Mouse (Mus musculus): ENCODE results near the gene 1110059E24Rik. TPM values are rescaled to one million over a fixed set of nuclear protein-coding genes. Genes with fewer than 3 reads are reported as not detected.
A peak's percentile ranks its signal among the peaks of the same experiment; 100 is the strongest.

1110059E24Rik gene
- polyA plus RNA-seq, 1 experiment from 2014 or later = 47.4 TPM

DNA sequence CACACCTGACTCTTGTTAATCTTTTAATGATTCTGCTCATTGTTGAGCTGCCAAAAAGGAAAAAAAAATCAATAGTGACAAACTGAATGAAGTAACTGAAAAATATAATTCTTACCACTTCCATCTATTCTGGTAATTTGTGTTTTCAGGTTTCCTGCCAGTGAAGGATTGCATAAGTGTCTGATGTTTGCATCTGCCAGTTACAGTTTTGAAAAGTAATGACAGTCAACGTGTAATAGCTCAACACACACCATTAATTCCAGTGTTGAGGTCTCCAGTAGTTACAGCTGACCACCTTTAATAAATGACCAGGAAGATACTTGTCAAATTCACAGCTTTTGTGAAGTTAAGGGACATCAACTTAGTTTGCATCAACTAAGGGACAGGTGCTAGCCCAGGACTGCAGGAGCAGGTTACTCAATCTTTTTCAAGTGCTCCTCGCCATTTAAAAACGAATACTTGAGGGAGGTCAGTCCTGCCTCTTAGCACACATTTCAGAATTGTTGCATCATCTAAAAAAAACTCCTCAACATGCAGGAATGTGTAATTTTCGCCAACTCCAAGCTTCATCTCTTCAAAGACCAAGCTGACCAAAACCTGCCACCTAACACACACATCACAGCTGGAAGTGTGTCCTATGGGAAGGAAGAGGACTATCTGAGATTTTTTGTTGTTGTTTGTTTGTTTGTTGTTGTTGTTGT is 11.1 kb upstream of the 1110059E24Rik start:
- DNase-seq (ENCODE audit: low spot score) = peak; percentile 91
- H3K4me1 ChIP-seq (ENCODE audit: insufficient read depth, low read depth, low read length) = no peaks in the 10 kb centered on the region; the same call in 1 of the 2 replicates
- no peaks in the 10 kb centered on the region for H3K27me3 ChIP-seq (replicated peaks; ENCODE audit: insufficient read depth, low read length)
- H3K9ac ChIP-seq (replicated peaks; ENCODE audit: low read depth) = no peak overlapping the region
- H3K36me3 ChIP-seq (ENCODE audit: insufficient read depth, low read length) = no peaks in the 10 kb centered on the region
- 35% methylated on average over 4 of the region's 4 CpGs for WGBS
- ATAC-seq = peak; percentile 96
- H3K9me3 ChIP-seq (ENCODE audit: low read length) = no peaks in the 10 kb centered on the region
- TF ChIP-seq CTCF (IDR thresholded peaks at IDR 0.05) (no peak), EP300 (IDR thresholded peaks at IDR 0.05) (peak; percentile 90)
- no peak overlapping the region for H3K4me3 ChIP-seq (ENCODE audit: low read depth, low read length)
- no peak overlapping the region for H3K4me2 ChIP-seq (replicated peaks; ENCODE audit: low read depth, low read length)
- H3K27ac ChIP-seq (ENCODE audit: low read length) = 0 out of 2 replicates have a peak overlapping the region, but pooled peaks have one; percentile 26

- TF ChIP-seq CTCF (IDR thresholded peaks at IDR 0.05) (no peak), EP300 (IDR thresholded peaks at IDR 0.05) (no peak)
- H3K9ac ChIP-seq (replicated peaks; ENCODE audit: low read depth) = no peak overlapping the region
- no peaks in the 10 kb centered on the region for H3K9me3 ChIP-seq (ENCODE audit: low read length)
- no peaks in the 10 kb centered on the region for H3K36me3 ChIP-seq (ENCODE audit: insufficient read depth, low read length)
- H3K4me3 ChIP-seq (ENCODE audit: low read depth, low read length) = no peak overlapping the region
- no peak overlapping the region for H3K27ac ChIP-seq (ENCODE audit: low read length)
- H3K27me3 ChIP-seq (replicated peaks; ENCODE audit: insufficient read depth, low read length) = no peaks in the 10 kb centered on the region
- no peak for ATAC-seq
- 56% methylated on average over 1 of the region's 1 CpGs for WGBS
- no peak for DNase-seq (ENCODE audit: low spot score)
- no peaks in the 10 kb centered on the region; the same call in 1 of the 2 replicates for H3K4me1 ChIP-seq (ENCODE audit: insufficient read depth, low read depth, low read length)
- H3K4me2 ChIP-seq (replicated peaks; ENCODE audit: low read depth, low read length) = no peak overlapping the region
Measured at GRCm38 (mm10) chr19:21660734-21661133, 8.0 kb upstream of the 1110059E24Rik start.

- Histone ChIP-seq H3K27me3 (replicated peaks; ENCODE audit: insufficient read depth, low read length) (no peaks in the 10 kb centered on the region), H3K9ac (replicated peaks; ENCODE audit: low read depth) (0 out of 2 replicates have a peak overlapping the region, but pooled peaks have one; percentile 3), H3K36me3 (ENCODE audit: insufficient read depth, low read length) (no peaks in the 10 kb centered on the region), H3K4me1 (ENCODE audit: insufficient read depth, low read depth, low read length) (peaks cover 13% of the 10 kb centered on the region; the same call in 1 of the 2 replicates), H3K9me3 (ENCODE audit: low read length) (no peaks in the 10 kb centered on the region), H3K27ac (ENCODE audit: low read length) (no peak overlapping the region), H3K4me3 (ENCODE audit: low read depth, low read length) (peak overlapping the region; percentile 95), H3K4me2 (replicated peaks; ENCODE audit: low read depth, low read length) (peak overlapping the region; percentile 76)
- ATAC-seq = no peak
- DNase-seq (ENCODE audit: low spot score) = no peak
- no peak for TF ChIP-seq CTCF (IDR thresholded peaks at IDR 0.05)
- TF ChIP-seq EP300 (IDR thresholded peaks at IDR 0.05) = no peak
- 34% methylated on average over 7 of the region's 7 CpGs for WGBS
Measured at GRCm38 (mm10) chr19:21654788-21655187, 2.0 kb upstream of the 1110059E24Rik start.

- peak; percentile 27 for ATAC-seq
- DNase-seq (ENCODE audit: low spot score) = peak; percentile 62
- Histone ChIP-seq H3K4me1 (ENCODE audit: insufficient read depth, low read depth, low read length) (peaks cover 13% of the 10 kb centered on the region; the same call in 1 of the 2 replicates), H3K4me3 (ENCODE audit: low read depth, low read length) (peak within 1 kb of the TSS; percentile 95), H3K9me3 (ENCODE audit: low read length) (no peaks in the 10 kb centered on the region), H3K27ac (ENCODE audit: low read length) (peak within 1 kb of the TSS; percentile 98), H3K4me2 (replicated peaks; ENCODE audit: low read depth, low read length) (peak within 1 kb of the TSS; percentile 76), H3K36me3 (ENCODE audit: insufficient read depth, low read length) (no peaks in the 10 kb centered on the region), H3K27me3 (replicated peaks; ENCODE audit: insufficient read depth, low read length) (no peaks in the 10 kb centered on the region), H3K9ac (replicated peaks; ENCODE audit: low read depth) (peak within 1 kb of the TSS; percentile 94)
- peak; percentile 51 for TF ChIP-seq CTCF (IDR thresholded peaks at IDR 0.05)
- no peak for TF ChIP-seq EP300 (IDR thresholded peaks at IDR 0.05)
- under 1% methylated on average over 55 of the region's 105 CpGs for WGBS
Measured at GRCm38 (mm10) chr19:21653172-21653981, 601 bp upstream of the 1110059E24Rik start, which contains the start of gene Abhd17b. Gene Abhd17b, plus strand, starts transcription at chr19:21653185.

- H3K4me1 ChIP-seq (ENCODE audit: insufficient read depth, low read depth, low read length) = peaks cover 13% of the 10 kb centered on the region; the same call in 1 of the 2 replicates
- no peaks in the 10 kb centered on the region for H3K36me3 ChIP-seq (ENCODE audit: insufficient read depth, low read length)
- TF ChIP-seq EP300 (IDR thresholded peaks at IDR 0.05) = no peak
- no peaks in the 10 kb centered on the region for H3K27me3 ChIP-seq (replicated peaks; ENCODE audit: insufficient read depth, low read length)
- ATAC-seq (no peak), DNase-seq (ENCODE audit: low spot score) (peak; percentile 27)
- peak overlapping the region; percentile 95 for H3K4me3 ChIP-seq (ENCODE audit: low read depth, low read length)
- H3K9ac ChIP-seq (replicated peaks; ENCODE audit: low read depth) = peak overlapping the region; percentile 64
- WGBS = 29% methylated on average over 6 of the region's 6 CpGs
- H3K27ac ChIP-seq (ENCODE audit: low read length) = peak overlapping the region; percentile 98
- H3K9me3 ChIP-seq (ENCODE audit: low read length) = no peaks in the 10 kb centered on the region
- peak overlapping the region; percentile 76 for H3K4me2 ChIP-seq (replicated peaks; ENCODE audit: low read depth, low read length)
Measured at GRCm38 (mm10) chr19:21651664-21652063, 1.1 kb downstream of the 1110059E24Rik start.

- Histone ChIP-seq H3K27ac (ENCODE audit: low read length) (0 out of 2 replicates have a peak overlapping the region, but pooled peaks have one; percentile 21), H3K4me1 (ENCODE audit: insufficient read depth, low read depth, low read length) (peaks cover 2% of the 10 kb centered on the region; the same call in 1 of the 2 replicates), H3K27me3 (replicated peaks; ENCODE audit: insufficient read depth, low read length) (no peaks in the 10 kb centered on the region), H3K9ac (replicated peaks; ENCODE audit: low read depth) (no peak overlapping the region), H3K36me3 (ENCODE audit: insufficient read depth, low read length) (no peaks in the 10 kb centered on the region), H3K9me3 (ENCODE audit: low read length) (no peaks in the 10 kb centered on the region), H3K4me2 (replicated peaks; ENCODE audit: low read depth, low read length) (no peak overlapping the region), H3K4me3 (ENCODE audit: low read depth, low read length) (no peak overlapping the region)
- peak; percentile 75 for ATAC-seq
- 42% methylated on average over 6 of the region's 6 CpGs for WGBS
- DNase-seq (ENCODE audit: low spot score) = peak; percentile 66
- TF ChIP-seq CTCF (IDR thresholded peaks at IDR 0.05) = no peak
- TF ChIP-seq EP300 (IDR thresholded peaks at IDR 0.05) = no peak; the same call in 1 of the 2 replicates
Measured at GRCm38 (mm10) chr19:21646142-21646541, 6.6 kb downstream of the 1110059E24Rik start.

All from lung, postnatal 0 days (tissue).